Mouse (Mus musculus) myocyte (in vitro differentiated cells): ENCODE measurements at regions not wholly inside any gene's neighbourhood (a gene's known extent, or its start where the extent isn't known, plus 50 kb on each side); places are given as distances from the start of the nearest gene placed in this dataset.

Experiments used
- CEBPB ChIP-seq: IDR thresholded peaks from 2 replicates; pipeline ENCODE4 v1.6.1; 2011; ENCODE audit warnings: mild to moderate bottlenecking, moderate library complexity; ENCODE audit not compliant: poor library complexity, insufficient read depth, severe bottlenecking
- E2F4 ChIP-seq: IDR thresholded peaks from one replicate; pipeline ENCODE4 v1.6.1; 2011; ENCODE audit warnings: mild to moderate bottlenecking, control low read depth, moderate library complexity; ENCODE audit not compliant: insufficient read depth
- MAX ChIP-seq: IDR thresholded peaks from one replicate; pipeline ENCODE4 v1.6.1; 2011; ENCODE audit warnings: low read depth, mild to moderate bottlenecking, control low read depth
- MYOD1 ChIP-seq, 3 experiments: IDR thresholded peaks; one replicate each; pipeline ENCODE4 v1.6.1; 2011; ENCODE audit warnings: control low read depth in 2 of 3, low read depth in 2 of 3, mild to moderate bottlenecking in 2 of 3, moderate library complexity in 1 of 3; ENCODE audit not compliant: insufficient read length in 2 of 3, control insufficient read depth in 1 of 3
- MYOG ChIP-seq, 3 experiments: IDR thresholded peaks; one replicate each; pipeline ENCODE4 v1.6.1; 2011; ENCODE audit warnings: control low read depth in 2 of 3, low read depth in 2 of 3, mild to moderate bottlenecking in 2 of 3; ENCODE audit not compliant: insufficient read length in 2 of 3, control insufficient read depth in 1 of 3, insufficient read depth in 1 of 3
- POLR2A ChIP-seq: IDR thresholded peaks from one replicate; pipeline ENCODE4 v1.6.1; 2011; ENCODE audit warnings: low read depth, mild to moderate bottlenecking, control low read depth, moderate library complexity; ENCODE audit not compliant: insufficient read length
- POLR2AphosphoS2 ChIP-seq: IDR thresholded peaks from one replicate; pipeline ENCODE4 v1.6.1; 2011; ENCODE audit warnings: low read depth, control low read depth; ENCODE audit not compliant: insufficient read length
- REST ChIP-seq: IDR thresholded peaks from one replicate; pipeline ENCODE4 v1.6.1; 2011; ENCODE audit warnings: mild to moderate bottlenecking, control low read depth, moderate library complexity; ENCODE audit not compliant: insufficient read depth, insufficient read length
- TCF12 ChIP-seq: IDR thresholded peaks from one replicate; pipeline ENCODE4 v1.6.1; 2011; ENCODE audit warnings: mild to moderate bottlenecking, control low read depth; ENCODE audit not compliant: poor library complexity, insufficient read depth, severe bottlenecking
- USF1 ChIP-seq: IDR thresholded peaks from one replicate; pipeline ENCODE4 v1.6.1; 2011; ENCODE audit warnings: low read depth, mild to moderate bottlenecking, control low read depth, moderate library complexity

DNA sequence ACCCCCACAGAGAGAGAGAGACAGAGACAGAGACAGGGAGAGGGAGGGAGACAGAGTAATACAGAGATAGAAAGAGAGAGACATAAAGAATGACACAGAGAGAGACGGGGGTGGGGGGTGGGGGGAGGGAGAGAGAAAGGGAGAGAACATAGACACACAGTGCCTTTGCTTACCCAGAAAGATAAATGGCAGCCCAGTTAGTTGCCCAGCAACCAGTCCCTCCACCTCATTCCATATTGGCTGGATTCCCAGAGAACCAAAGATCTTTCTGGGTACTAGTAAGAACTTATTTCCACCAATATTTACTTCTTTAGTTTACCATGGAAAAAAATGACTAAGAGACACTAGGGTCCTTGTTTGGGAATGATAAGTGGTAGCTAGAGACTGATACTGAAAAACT, 146.6 kb upstream of the Egln3 start:
- TF ChIP-seq TCF12 (no peak), USF1 (no peak), CEBPB (no peak), REST (no peak), E2F4 (no peak), POLR2A (no peak), POLR2AphosphoS2 (no peak), MYOG (IDR thresholded peaks at IDR 0.05; ENCODE audit: control insufficient read depth in 1 of 3, insufficient read depth in 1 of 3, insufficient read length in 2 of 3, low read depth in 2 of 3) (no peak), MAX (no peak), MYOD1 (IDR thresholded peaks at IDR 0.05; ENCODE audit: control insufficient read depth in 1 of 3, insufficient read length in 2 of 3, low read depth in 2 of 3) (no peak)
